Mouse (Mus musculus): Measurements from ENCODE around the gene Ccer2. TPM values are rescaled to one million over a fixed set of nuclear protein-coding genes. Genes with fewer than 3 reads are reported as not detected.

The Ccer2 gene
- total RNA-seq, 1 experiment: not detected

GRCm38 (mm10) chr7:28790066-28790806 lies 34.3 kb downstream of the Ccer2 start:
- H3K4me3 ChIP-seq (ENCODE audit: insufficient read depth in 1 of 2, low read depth in 1 of 2, low read length in 2 of 2, poor library complexity in 1 of 2, severe bottlenecking in 1 of 2): no peak overlapping the region
- no peak overlapping the region; the same call in 1 of the 2 replicates for H3K9ac ChIP-seq (ENCODE audit: insufficient read depth, low read depth, low read length, poor library complexity, severe bottlenecking)
- H3K36me3 ChIP-seq (ENCODE audit: control insufficient read depth, insufficient read depth, low read length, poor library complexity, severe bottlenecking): no peaks in the 10 kb centered on the region
- in situ Hi-C loops (cut with MboI; ENCODE audit: low sequenced_read_pairs in 2 of 2, unreplicated experiment in 2 of 2): no loop called here
- peaks cover 7 to 33% of the 10 kb centered on the region in 2 experiments; a peak in 3 of 4 replicates for H3K4me1 ChIP-seq (ENCODE audit: control insufficient read depth in 2 of 2, insufficient read depth in 2 of 2, low read length in 2 of 2, poor library complexity in 1 of 2)
- TF ChIP-seq ZNF384 (IDR thresholded peaks at IDR 0.05; ENCODE audit: low read depth, low read length): no peak
- TF ChIP-seq CHD2 (IDR thresholded peaks at IDR 0.05; ENCODE audit: low read depth, low read length): no peak
- no peak for TF ChIP-seq HCFC1 (IDR thresholded peaks at IDR 0.05; ENCODE audit: borderline replicate concordance, insufficient read depth, low read length)
- TF ChIP-seq ZC3H11A (IDR thresholded peaks at IDR 0.05; ENCODE audit: borderline replicate concordance, low read depth, low read length): no peak
- TF ChIP-seq MAFK (IDR thresholded peaks at IDR 0.05; ENCODE audit: insufficient read depth, low read depth, low read length): no peak
- no peaks in the 10 kb centered on the region for H3K9me3 ChIP-seq (ENCODE audit: control insufficient read depth, insufficient read depth, low read depth, low read length)
- no peak for DNase-seq (ENCODE audit: low read depth, low spot score)
- H3K27ac ChIP-seq (ENCODE audit: insufficient read depth, low read depth, low read length, poor library complexity, severe bottlenecking): no peak overlapping the region; the same call in 1 of the 2 replicates

GRCm38 (mm10) chr7:28791706-28792105 lies 35.7 kb downstream of the Ccer2 start:
- no peak overlapping the region; the same call in 1 of the 2 replicates for H3K27ac ChIP-seq (ENCODE audit: insufficient read depth, low read depth, low read length, poor library complexity, severe bottlenecking)
- TF ChIP-seq ZC3H11A (IDR thresholded peaks at IDR 0.05; ENCODE audit: borderline replicate concordance, low read depth, low read length) (no peak), HCFC1 (IDR thresholded peaks at IDR 0.05; ENCODE audit: borderline replicate concordance, insufficient read depth, low read length) (no peak), ZNF384 (IDR thresholded peaks at IDR 0.05; ENCODE audit: low read depth, low read length) (no peak), CHD2 (IDR thresholded peaks at IDR 0.05; ENCODE audit: low read depth, low read length) (no peak)

GRCm38 (mm10) chr7:28792391-28793185 lies 36.6 kb downstream of the Ccer2 start:
- Histone ChIP-seq H3K9me3 (ENCODE audit: control insufficient read depth, insufficient read depth, low read depth, low read length) (no peaks in the 10 kb centered on the region), H3K36me3 (ENCODE audit: control insufficient read depth, insufficient read depth, low read length, poor library complexity, severe bottlenecking) (peaks cover 2% of the 10 kb centered on the region; the same call in 1 of the 2 replicates), H3K4me1 (ENCODE audit: control insufficient read depth in 2 of 2, insufficient read depth in 2 of 2, low read length in 2 of 2, poor library complexity in 1 of 2) (peaks cover 7 to 39% of the 10 kb centered on the region in 2 experiments), H3K9ac (ENCODE audit: insufficient read depth, low read depth, low read length, poor library complexity, severe bottlenecking) (no peak overlapping the region), H3K4me3 (ENCODE audit: insufficient read depth in 1 of 2, low read depth in 1 of 2, low read length in 2 of 2, poor library complexity in 1 of 2, severe bottlenecking in 1 of 2) (no peak overlapping the region), H3K27ac (ENCODE audit: insufficient read depth, low read depth, low read length, poor library complexity, severe bottlenecking) (peak overlapping the region; percentile 1; the same call in 1 of the 2 replicates)
- no peak for DNase-seq (ENCODE audit: low read depth, low spot score)
- no peak for TF ChIP-seq ZC3H11A (IDR thresholded peaks at IDR 0.05; ENCODE audit: borderline replicate concordance, low read depth, low read length)
- TF ChIP-seq MAFK (IDR thresholded peaks at IDR 0.05; ENCODE audit: insufficient read depth, low read depth, low read length): no peak
- TF ChIP-seq CHD2 (IDR thresholded peaks at IDR 0.05; ENCODE audit: low read depth, low read length): no peak
- TF ChIP-seq ZNF384 (IDR thresholded peaks at IDR 0.05; ENCODE audit: low read depth, low read length): 0 out of 2 replicates have a peak, but pooled peaks have one; percentile 52
- TF ChIP-seq HCFC1 (IDR thresholded peaks at IDR 0.05; ENCODE audit: borderline replicate concordance, insufficient read depth, low read length): no peak
- in situ Hi-C loops (cut with MboI; ENCODE audit: low sequenced_read_pairs in 2 of 2, unreplicated experiment in 2 of 2): no loop called here

More at GRCm38 (mm10) chr7:28791706-28792105, 35.7 kb downstream of the Ccer2 start:
- Histone ChIP-seq H3K36me3 (ENCODE audit: control insufficient read depth, insufficient read depth, low read length, poor library complexity, severe bottlenecking) (no peaks in the 10 kb centered on the region), H3K9ac (ENCODE audit: insufficient read depth, low read depth, low read length, poor library complexity, severe bottlenecking) (no peak overlapping the region), H3K4me3 (ENCODE audit: insufficient read depth in 1 of 2, low read depth in 1 of 2, low read length in 2 of 2, poor library complexity in 1 of 2, severe bottlenecking in 1 of 2) (no peak overlapping the region), H3K4me1 (ENCODE audit: control insufficient read depth in 2 of 2, insufficient read depth in 2 of 2, low read length in 2 of 2, poor library complexity in 1 of 2) (peaks cover 7 to 38% of the 10 kb centered on the region in 2 experiments), H3K9me3 (ENCODE audit: control insufficient read depth, insufficient read depth, low read depth, low read length) (no peaks in the 10 kb centered on the region)
- no peak for DNase-seq (ENCODE audit: low read depth, low spot score)
- in situ Hi-C loops (cut with MboI; ENCODE audit: low sequenced_read_pairs in 2 of 2, unreplicated experiment in 2 of 2): no loop called here

DNA sequence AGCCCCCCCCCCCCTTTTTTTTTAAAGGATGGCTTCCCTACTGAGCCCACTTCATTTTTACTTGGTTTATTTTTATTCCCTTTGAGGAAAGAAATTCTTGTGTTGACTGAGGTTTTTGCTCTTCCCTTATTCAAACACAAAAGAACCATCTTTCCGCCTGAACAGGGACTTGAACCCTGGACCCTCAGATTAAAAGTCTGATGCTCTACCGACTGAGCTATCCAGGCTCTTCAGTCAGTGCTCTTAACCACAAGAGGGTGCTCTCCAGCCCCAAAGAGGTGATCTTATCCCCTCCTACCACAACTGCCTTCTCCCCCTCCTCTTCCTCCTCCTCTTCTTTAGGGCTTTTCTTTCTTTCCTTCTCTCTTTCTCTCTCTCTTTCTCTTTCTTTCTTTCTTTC lies 37.9 kb downstream of the Ccer2 start:
- Histone ChIP-seq H3K9me3 (ENCODE audit: control insufficient read depth, insufficient read depth, low read depth, low read length) (no peaks in the 10 kb centered on the region), H3K27ac (ENCODE audit: insufficient read depth, low read depth, low read length, poor library complexity, severe bottlenecking) (no peak overlapping the region), H3K4me1 (ENCODE audit: control insufficient read depth in 2 of 2, insufficient read depth in 2 of 2, low read length in 2 of 2, poor library complexity in 1 of 2) (peaks cover 7 to 35% of the 10 kb centered on the region in 2 experiments), H3K4me3 (ENCODE audit: insufficient read depth in 1 of 2, low read depth in 1 of 2, low read length in 2 of 2, poor library complexity in 1 of 2, severe bottlenecking in 1 of 2) (no peak overlapping the region), H3K9ac (ENCODE audit: insufficient read depth, low read depth, low read length, poor library complexity, severe bottlenecking) (no peak overlapping the region), H3K36me3 (ENCODE audit: control insufficient read depth, insufficient read depth, low read length, poor library complexity, severe bottlenecking) (peaks cover 12% of the 10 kb centered on the region)
- DNase-seq (ENCODE audit: low read depth, low spot score): no peak
- in situ Hi-C loops (cut with MboI; ENCODE audit: low sequenced_read_pairs in 2 of 2, unreplicated experiment in 2 of 2): no loop called here
- no peak for TF ChIP-seq CHD2 (IDR thresholded peaks at IDR 0.05; ENCODE audit: low read depth, low read length)
- TF ChIP-seq ZNF384 (IDR thresholded peaks at IDR 0.05; ENCODE audit: low read depth, low read length): no peak
- no peak for TF ChIP-seq ZC3H11A (IDR thresholded peaks at IDR 0.05; ENCODE audit: borderline replicate concordance, low read depth, low read length)
- no peak for TF ChIP-seq MAFK (IDR thresholded peaks at IDR 0.05; ENCODE audit: insufficient read depth, low read depth, low read length)
- no peak for TF ChIP-seq HCFC1 (IDR thresholded peaks at IDR 0.05; ENCODE audit: borderline replicate concordance, insufficient read depth, low read length)
